Mouse (Mus musculus): ENCODE measurements around the gene Tusc2.

DNA sequence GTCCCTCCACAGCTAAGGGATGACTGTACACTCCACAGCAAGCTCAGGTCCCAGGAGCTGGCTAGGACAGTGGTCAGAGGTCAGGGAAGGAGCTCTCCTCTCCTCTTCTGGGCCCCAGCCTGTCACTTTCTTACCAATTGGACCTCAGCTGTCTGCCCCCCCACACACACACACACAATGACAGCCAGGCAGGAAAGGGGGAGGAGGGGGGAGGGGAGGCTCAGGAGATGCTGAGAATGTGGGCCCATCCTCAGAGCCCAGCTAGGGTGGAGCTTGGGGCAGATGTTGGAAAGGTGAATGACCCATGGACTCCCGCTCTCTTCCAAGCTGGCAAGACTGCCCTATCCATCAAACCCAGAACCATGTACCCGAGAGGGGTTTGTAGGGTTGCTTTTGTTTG, 44.0 kb downstream of the Tusc2 start:
- TF ChIP-seq CTCF (IDR thresholded peaks at IDR 0.05; ENCODE audit: low read depth) (no peak), EP300 (IDR thresholded peaks at IDR 0.05; ENCODE audit: low read depth) (no peak)

Measured in liver, postnatal 0 days (tissue).